Mouse (Mus musculus) heart, adult 2 months (tissue): ENCODE results near the gene Mrps31.

ENCODE experiments used
- CTCF ChIP-seq: fragments of 200-600 bp; IDR thresholded peaks from 2 replicates; pipeline ENCODE4 v1.8.1; 2022; ENCODE audit warnings: antibody characterized with exemption, mild to moderate bottlenecking, moderate library complexity
- EP300 ChIP-seq: fragments of 200-500 bp; IDR thresholded peaks from 2 replicates; pipeline ENCODE4 v1.6.1; 2011; ENCODE audit warnings: low read depth, low read length, control low read depth; ENCODE audit not compliant: insufficient read depth
- POLR2A ChIP-seq: fragments of 200-500 bp; IDR thresholded peaks from 2 replicates; pipeline ENCODE4 v1.6.1; 2011; ENCODE audit warnings: mild to moderate bottlenecking, low read depth, low read length, control low read depth; ENCODE audit not compliant: insufficient read depth

GRCm38 (mm10) chr8:22389874-22390273, 21.3 kb upstream of the Mrps31 start:
- TF ChIP-seq CTCF = no peak
- no peak for TF ChIP-seq POLR2A
- no peak for TF ChIP-seq EP300
